ENCODE assay signal across 21 mouse cellular contexts in genomic region chr9:90690066-90690465, GRCm38 (mm10).
DNase-seq lines count a peak whose midpoint lies in the region; ATAC-seq lines count a peak whose summit lies in the region.
"Had no signal": no experiment of that assay in that cellular context is flagged by ENCODE, and none has a peak within 500 bp of the region (broad histone marks: within the 10 kb centered on the region; RNA-seq: fewer than 3 reads in every experiment).

No protein-coding gene starts in this region.

- no peak overlapping the region for H3K4me3 ChIP-seq in midbrain, embryonic 11.5 days (ENCODE audit: low read depth, low read length)
- H3K4me3 ChIP-seq in midbrain, embryonic 15.5 days, result no peak overlapping the region
- H3K4me3 ChIP-seq in hindbrain, embryonic 15.5 days, result no peak overlapping the region
- H3K4me3 ChIP-seq in kidney, embryonic 16.5 days (ENCODE audit: low read length), result no peak overlapping the region
- H3K4me3 ChIP-seq: heart, embryonic 15.5 days; kidney, embryonic 15.5 days; neural tube, embryonic 12.5 days had no signal

- 61% methylated on average over 12 of the region's 12 CpGs for WGBS in midbrain, embryonic 11.5 days
- 58% methylated on average over 12 of the region's 12 CpGs for WGBS in midbrain, embryonic 15.5 days
- WGBS in hindbrain, embryonic 15.5 days, result 55% methylated on average over 12 of the region's 12 CpGs
- 78% methylated on average over 12 of the region's 12 CpGs for WGBS in kidney, embryonic 16.5 days

- peaks cover 15% of the 10 kb centered on the region for H3K4me1 ChIP-seq in midbrain, embryonic 11.5 days (ENCODE audit: control insufficient read depth, insufficient read depth, low read length)
- H3K4me1 ChIP-seq in midbrain, embryonic 15.5 days, result peaks cover 7% of the 10 kb centered on the region; the same call in 1 of the 2 replicates
- H3K4me1 ChIP-seq in hindbrain, embryonic 15.5 days (replicated peaks), result no peaks in the 10 kb centered on the region
- no peaks in the 10 kb centered on the region for H3K4me1 ChIP-seq in kidney, embryonic 16.5 days (ENCODE audit: insufficient read depth, low read length)
- H3K4me1 ChIP-seq: heart, embryonic 15.5 days; kidney, embryonic 15.5 days had no signal

- peak; percentile 41 for DNase-seq in cerebellum, adult 11-12 months
- peak; percentile 85 for DNase-seq in midbrain, embryonic 11.5 days (ENCODE audit: low spot score, missing footprints)
- no peak for DNase-seq in heart, adult 18-20 months
- DNase-seq in frontal cortex, postnatal 25 days (ENCODE audit: low spot score in 2 of 2), result no peak
- DNase-seq: adrenal gland, postnatal 10 days; gastrocnemius, postnatal 10 days; heart, postnatal 4 days; liver; lung, postnatal 10 days; right cerebral cortex, postnatal 14 days; spleen, adult 18-20 months; thymus, postnatal 36 days had no signal

- no peak overlapping the region for H3K4me2 ChIP-seq in midbrain, embryonic 11.5 days
- no peak overlapping the region for H3K4me2 ChIP-seq in midbrain, embryonic 15.5 days
- H3K4me2 ChIP-seq in hindbrain, embryonic 15.5 days, result peak overlapping the region; percentile 27
- H3K4me2 ChIP-seq in kidney, embryonic 16.5 days (replicated peaks; ENCODE audit: low read depth, low read length), result no peak overlapping the region
- H3K4me2 ChIP-seq: heart, embryonic 15.5 days; kidney, embryonic 15.5 days; neural tube, embryonic 12.5 days had no signal

- no peak overlapping the region for H3K9ac ChIP-seq in midbrain, embryonic 11.5 days (ENCODE audit: low read length)
- no peak overlapping the region for H3K9ac ChIP-seq in midbrain, embryonic 15.5 days
- no peak overlapping the region for H3K9ac ChIP-seq in hindbrain, embryonic 15.5 days
- no peak overlapping the region for H3K9ac ChIP-seq in kidney, embryonic 16.5 days (replicated peaks; ENCODE audit: low read length)
- H3K9ac ChIP-seq: heart, embryonic 15.5 days; kidney, embryonic 15.5 days; neural tube, embryonic 12.5 days had no signal

- no peaks in the 10 kb centered on the region for H3K9me3 ChIP-seq in midbrain, embryonic 11.5 days (ENCODE audit: control insufficient read depth, low read length)
- no peaks in the 10 kb centered on the region for H3K9me3 ChIP-seq in midbrain, embryonic 15.5 days
- no peaks in the 10 kb centered on the region for H3K9me3 ChIP-seq in hindbrain, embryonic 15.5 days
- H3K9me3 ChIP-seq in kidney, embryonic 16.5 days (ENCODE audit: low read length), result no peaks in the 10 kb centered on the region
- H3K9me3 ChIP-seq: heart, embryonic 15.5 days; kidney, embryonic 15.5 days; neural tube, embryonic 12.5 days had no signal

- no peak for ATAC-seq in cerebellum, adult (ENCODE audit: insufficient number of reproducible peaks, low FRiP score, low TSS enrichment)
- ATAC-seq in midbrain, embryonic 11.5 days (ENCODE audit: low FRiP score), result no peak
- ATAC-seq in midbrain, embryonic 15.5 days (replicated peaks), result no peak
- ATAC-seq in hindbrain, embryonic 15.5 days (ENCODE audit: low FRiP score, low read depth), result no peak
- no peak for ATAC-seq in kidney, embryonic 16.5 days (ENCODE audit: low FRiP score, low TSS enrichment)
- ATAC-seq: intestine, embryonic 16.5 days; Patski had no signal

- no peaks in the 10 kb centered on the region; the same call in none of the 2 replicates for H3K27me3 ChIP-seq in midbrain, embryonic 11.5 days (ENCODE audit: control insufficient read depth, insufficient read depth, low read length)
- H3K27me3 ChIP-seq in midbrain, embryonic 15.5 days (replicated peaks), result peaks cover 10% of the 10 kb centered on the region; the same call in 1 of the 2 replicates
- H3K27me3 ChIP-seq in hindbrain, embryonic 15.5 days, result no peaks in the 10 kb centered on the region
- 0 out of 2 replicates have a peak, but pooled peaks cover 2% of the 10 kb centered on the region for H3K27me3 ChIP-seq in kidney, embryonic 16.5 days (ENCODE audit: insufficient read depth, low read length)
- H3K27me3 ChIP-seq: heart, embryonic 15.5 days had no signal

- no peak overlapping the region for H3K27ac ChIP-seq in midbrain, embryonic 11.5 days (ENCODE audit: low read depth, low read length)
- no peak overlapping the region for H3K27ac ChIP-seq in midbrain, embryonic 15.5 days
- no peak overlapping the region for H3K27ac ChIP-seq in hindbrain, embryonic 15.5 days (replicated peaks)
- no peak overlapping the region for H3K27ac ChIP-seq in kidney, embryonic 16.5 days (ENCODE audit: low read length)
- H3K27ac ChIP-seq: heart, embryonic 15.5 days; kidney, embryonic 15.5 days; neural tube, embryonic 12.5 days had no signal

- H3K36me3 ChIP-seq in midbrain, embryonic 11.5 days (ENCODE audit: control insufficient read depth, insufficient read depth, low read length), result no peaks in the 10 kb centered on the region
- no peaks in the 10 kb centered on the region for H3K36me3 ChIP-seq in midbrain, embryonic 15.5 days (replicated peaks)
- no peaks in the 10 kb centered on the region for H3K36me3 ChIP-seq in hindbrain, embryonic 15.5 days
- H3K36me3 ChIP-seq in kidney, embryonic 16.5 days (ENCODE audit: insufficient read depth, low read length), result no peaks in the 10 kb centered on the region
- H3K36me3 ChIP-seq: heart, embryonic 15.5 days; kidney, embryonic 15.5 days; neural tube, embryonic 12.5 days had no signal

Comparison
In these comparisons a context has a peak if more than half of its experiments do, and no peak if none do; other contexts are left out.
1. DNase-seq: peak in cerebellum, adult 11-12 months (single experiment) and midbrain, embryonic 11.5 days (single experiment); none in heart, adult 18-20 months (0 of 2) and frontal cortex, postnatal 25 days (0 of 2).